Mouse (Mus musculus) stomach, postnatal 0 days (tissue): ENCODE results near the gene Slc28a2. TPM values are rescaled to one million over a fixed set of nuclear protein-coding genes. Genes with fewer than 3 reads are reported as not detected.
A peak's percentile ranks its signal among the peaks of the same experiment; 100 is the strongest.
"Not testable (repeated sequence)": the region's sequence is repeated elsewhere in the genome, so short reads cannot be mapped to it uniquely, and the experiment has no call there.

Source experiments
- ATAC-seq: fragments of 200-750 bp; cut with Nextera tagmentation; 2 replicates; pipeline ENCODE4 v1.8.0; 2017; ENCODE audit not compliant: low FRiP score, low TSS enrichment
- DNase-seq: peaks from one replicate; pipeline ENCODE4 v3.0.0-alpha.2; 2016; ENCODE audit warnings: low spot score
- H3K27ac ChIP-seq: fragments of 300-500 bp; sonication (generic); replicated peaks from 2 replicates; pipeline ENCODE4 v1.5.1; 2014; ENCODE audit warnings: mild to moderate bottlenecking, control low read depth
- H3K27me3 ChIP-seq: fragments of 300-500 bp; sonication (generic); 2 replicates; pipeline ENCODE4 v1.6.1; 2014; ENCODE audit warnings: low read length; ENCODE audit not compliant: control insufficient read depth, insufficient read depth
- H3K36me3 ChIP-seq: fragments of 300-500 bp; sonication (generic); 2 replicates; pipeline ENCODE4 v1.6.1; 2014; ENCODE audit warnings: low read length, mixed read lengths; ENCODE audit not compliant: control insufficient read depth, insufficient read depth
- H3K4me1 ChIP-seq: fragments of 300-500 bp; sonication (generic); replicated peaks from 2 replicates; pipeline ENCODE4 v1.6.1; 2014; ENCODE audit warnings: antibody characterized with exemption; ENCODE audit not compliant: control insufficient read depth, insufficient read depth
- H3K4me2 ChIP-seq: fragments of 300-500 bp; sonication (generic); replicated peaks from 2 replicates; pipeline ENCODE4 v1.6.1; 2014; ENCODE audit warnings: low read depth, mild to moderate bottlenecking, control low read depth, moderate library complexity
- H3K4me3 ChIP-seq: fragments of 300-500 bp; sonication (generic); 2 replicates; pipeline ENCODE4 v1.5.1; 2014; ENCODE audit warnings: low read depth, low read length, control low read depth
- H3K9ac ChIP-seq: fragments of 300-500 bp; sonication (generic); 2 replicates; pipeline ENCODE4 v1.6.1; 2014; ENCODE audit warnings: mild to moderate bottlenecking, low read length, control low read depth, mixed read lengths
- H3K9me3 ChIP-seq: fragments of 300-500 bp; sonication (generic); 2 replicates; pipeline ENCODE4 v1.6.1; 2016; ENCODE audit warnings: low read length; ENCODE audit not compliant: control insufficient read depth
- CTCF ChIP-seq: IDR thresholded peaks from 2 replicates; pipeline ENCODE4 v1.5.1; 2016; ENCODE audit warnings: antibody characterized with exemption, low read depth, mild to moderate bottlenecking, moderate library complexity
- EP300 ChIP-seq: optimal IDR thresholded peaks from 2 replicates; pipeline ENCODE3; 2016; ENCODE audit warnings: antibody characterized with exemption
- WGBS: fragments of 180-500 bp; shearing (Covaris S2); extraction: QIAGEN DNeasy Blood & Tissue Kit; methylation state at CpG from one replicate; pipeline ENCODE4 v1.1.7; 2014; 5-methylcytosine and 5-hydroxymethylcytosine counted together
- polyA plus RNA-seq: library from polyadenylated mRNA; unstranded; fragments of >200 nt; fragmentation: Nextera tagmentation; extraction: Ambion mirVana; gene quantifications from 2 replicates; pipeline ENCODE4 v1.2.1, GENCODE M21; 2015

Gene Slc28a2
- polyA plus RNA-seq = 10.6 and 12.9 TPM in 2 replicates

DNA sequence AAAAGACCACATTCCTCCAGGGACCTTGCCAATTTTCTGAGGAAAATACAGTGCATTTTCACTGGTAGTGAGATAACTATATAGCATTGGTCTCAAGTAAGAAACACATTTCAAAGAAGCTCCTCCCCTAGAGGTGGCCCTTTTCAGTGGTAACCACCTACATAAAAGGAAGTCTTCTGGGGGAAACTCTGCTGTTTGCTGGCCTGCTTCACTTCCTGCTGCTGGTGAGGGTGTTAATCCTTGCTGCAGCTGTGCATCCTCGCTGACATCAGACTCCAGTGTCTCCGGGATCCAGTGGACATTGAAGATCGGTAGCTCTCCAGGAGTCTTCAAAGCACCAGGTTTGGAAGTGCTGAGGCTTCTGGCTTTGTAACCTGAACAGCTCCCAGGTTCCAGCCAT lies at the start of gene Slc28a2:
Slc28a2 (plus strand) TSS at position 278 of the 400 bp plus-strand sequence.
- H3K36me3 ChIP-seq, H3K4me2 ChIP-seq, H3K4me1 ChIP-seq, H3K27me3 ChIP-seq, DNase-seq, H3K4me3 ChIP-seq, ATAC-seq, H3K9ac ChIP-seq, H3K9me3 ChIP-seq, H3K27ac ChIP-seq: not testable (repeated sequence)
- 44% methylated on average over 3 of the region's 3 CpGs for WGBS

DNA sequence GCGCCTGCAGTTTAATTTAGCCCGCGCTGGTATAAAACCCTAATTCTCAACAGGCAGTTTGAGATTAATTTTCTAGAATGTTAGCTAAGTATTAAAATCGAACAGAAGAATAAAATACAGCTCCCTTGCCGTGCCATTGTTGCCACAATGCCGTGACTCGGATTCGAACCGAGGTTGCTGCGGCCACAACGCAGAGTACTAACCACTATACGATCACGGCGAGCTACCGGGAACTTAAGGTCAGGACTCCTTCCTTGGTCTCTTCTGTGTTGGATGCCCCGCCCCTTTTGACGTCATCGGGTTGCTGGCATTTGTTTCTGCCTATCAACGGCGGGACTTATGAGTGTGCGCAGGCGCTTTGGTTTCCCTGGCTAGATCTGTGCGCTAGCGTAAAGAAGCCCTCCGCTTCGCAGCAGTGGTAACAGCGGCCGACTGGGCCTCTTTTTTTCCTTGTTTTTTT lies 49.0 kb upstream of the Slc28a2 start:
- TF ChIP-seq EP300 (no peak), CTCF (no peak)
- no peaks in the 10 kb centered on the region for H3K4me1 ChIP-seq
- H3K36me3 ChIP-seq = no peaks in the 10 kb centered on the region
- H3K9ac ChIP-seq = peak overlapping the region; percentile 63
- H3K4me2 ChIP-seq = peak overlapping the region; percentile 49
- no peaks in the 10 kb centered on the region for H3K9me3 ChIP-seq
- ATAC-seq (peak; percentile 90), DNase-seq (peak; percentile 95)
- H3K27ac ChIP-seq = peak overlapping the region; percentile 88
- under 1% methylated on average over 28 of the region's 28 CpGs for WGBS
- peak overlapping the region; percentile 58 for H3K4me3 ChIP-seq
- H3K27me3 ChIP-seq = no peaks in the 10 kb centered on the region

DNA sequence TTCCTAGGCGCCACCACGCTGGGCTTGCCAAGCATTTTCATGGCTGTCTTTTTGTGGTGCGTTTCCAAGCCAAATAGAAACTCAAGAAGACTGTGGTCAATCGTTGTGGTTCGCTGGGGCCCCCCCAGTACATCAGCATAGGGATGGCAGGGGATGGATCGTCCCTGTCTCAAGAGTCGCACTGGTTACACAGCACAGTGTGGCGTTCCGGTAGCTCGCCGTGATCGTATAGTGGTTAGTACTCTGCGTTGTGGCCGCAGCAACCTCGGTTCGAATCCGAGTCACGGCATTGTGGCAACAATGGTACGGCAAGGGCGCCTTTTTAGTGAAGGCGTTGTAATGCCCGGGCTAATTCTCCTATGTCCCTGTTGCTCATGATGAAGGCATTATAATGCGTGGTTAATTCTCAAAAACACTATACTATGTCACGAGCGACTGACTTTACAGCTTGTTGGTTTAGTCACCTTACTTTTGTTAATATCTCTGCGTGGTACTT lies 48.5 kb upstream of the Slc28a2 start:
- ATAC-seq (peak; percentile 80), DNase-seq (peak; percentile 72)
- H3K9me3 ChIP-seq = no peaks in the 10 kb centered on the region
- H3K27ac ChIP-seq = peak overlapping the region; percentile 88
- TF ChIP-seq EP300 (no peak), CTCF (no peak)
- H3K9ac ChIP-seq = peak overlapping the region; percentile 63
- no peaks in the 10 kb centered on the region for H3K27me3 ChIP-seq
- peak overlapping the region; percentile 43 for H3K4me2 ChIP-seq
- H3K4me3 ChIP-seq = peak overlapping the region; percentile 58
- H3K4me1 ChIP-seq = no peaks in the 10 kb centered on the region
- 0% methylated on average over 26 of the region's 26 CpGs for WGBS
- H3K36me3 ChIP-seq = no peaks in the 10 kb centered on the region

DNA sequence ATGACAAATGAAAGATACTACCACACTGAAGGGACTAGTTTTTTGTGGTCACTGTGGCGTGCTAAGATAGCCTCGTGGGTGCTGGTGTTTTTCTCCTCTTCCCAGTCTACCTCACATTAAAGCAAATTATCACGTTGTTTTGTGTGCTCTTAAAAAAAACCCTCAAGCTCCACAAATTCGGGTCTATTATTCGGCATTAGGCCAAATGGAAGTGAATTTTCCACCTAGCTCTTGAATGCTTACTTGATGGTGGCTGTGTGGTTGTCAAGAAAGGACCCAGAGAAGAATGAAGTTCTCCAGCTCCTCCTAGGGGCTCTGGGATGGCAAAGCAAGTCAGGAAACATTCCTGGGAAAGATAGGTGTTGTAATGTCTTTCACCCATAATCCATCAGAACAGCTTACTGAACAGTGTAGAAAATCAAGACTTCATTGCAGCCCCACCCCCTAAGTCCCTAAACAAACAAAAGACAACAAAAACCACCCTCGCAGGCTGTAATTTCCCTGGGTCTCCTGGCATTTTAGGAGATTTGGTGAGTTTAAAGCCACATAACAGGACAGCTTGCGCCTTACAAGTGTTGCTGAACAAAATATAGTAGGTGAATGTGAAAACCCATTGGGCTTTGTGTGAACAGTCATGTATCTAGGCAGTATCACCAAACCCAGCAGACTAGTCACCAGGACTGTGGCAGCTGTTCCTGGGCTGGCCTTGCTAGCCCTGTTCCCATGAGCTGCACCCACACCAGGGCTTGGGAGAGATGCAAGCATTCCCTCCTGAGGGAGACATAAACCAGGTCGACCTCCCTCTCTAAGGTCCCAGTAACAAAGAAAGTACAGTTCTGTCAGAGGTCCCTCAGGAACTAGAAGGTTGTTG lies 47.6 kb upstream of the Slc28a2 start:
- Histone ChIP-seq H3K4me1 (no peaks in the 10 kb centered on the region), H3K9ac (0 out of 2 replicates have a peak overlapping the region, but pooled peaks have one; percentile 13), H3K9me3 (no peaks in the 10 kb centered on the region), H3K27me3 (no peaks in the 10 kb centered on the region), H3K4me3 (peak overlapping the region; percentile 58), H3K36me3 (no peaks in the 10 kb centered on the region), H3K4me2 (peak overlapping the region; percentile 43), H3K27ac (peak overlapping the region; percentile 88; the same call in 1 of the 2 replicates)
- DNase-seq (no peak), ATAC-seq (no peak)
- peak; percentile 79 for TF ChIP-seq CTCF
- no peak for TF ChIP-seq EP300
- 19% methylated on average over 8 of the region's 8 CpGs for whole genome bisulfite sequencing

DNA sequence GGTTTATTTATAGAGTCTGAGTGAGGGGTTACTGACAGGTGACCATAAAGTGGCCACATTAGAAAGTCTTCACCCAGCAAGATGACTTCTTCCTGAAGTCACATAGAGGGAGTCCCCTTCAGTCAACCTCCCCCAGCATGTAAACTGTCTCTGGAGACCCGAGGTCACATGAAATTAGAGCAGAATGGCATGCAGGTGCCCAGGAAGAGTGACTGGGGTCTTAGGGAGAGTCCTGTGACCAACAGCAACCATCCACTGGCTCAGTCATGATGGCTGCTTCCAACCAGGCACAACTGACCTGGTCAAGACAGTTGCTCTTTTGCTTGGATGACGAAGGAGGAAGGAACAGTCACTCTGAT lies 47.0 kb upstream of the Slc28a2 start:
- Histone ChIP-seq H3K9me3 (no peaks in the 10 kb centered on the region), H3K4me3 (no peak overlapping the region), H3K27me3 (no peaks in the 10 kb centered on the region), H3K27ac (no peak overlapping the region), H3K9ac (no peak overlapping the region), H3K4me2 (no peak overlapping the region), H3K36me3 (no peaks in the 10 kb centered on the region), H3K4me1 (no peaks in the 10 kb centered on the region)
- no peak for TF ChIP-seq EP300
- no peak for TF ChIP-seq CTCF
- DNase-seq = no peak
- WGBS = 38% methylated on average over 2 of the region's 2 CpGs
- no peak for ATAC-seq

DNA sequence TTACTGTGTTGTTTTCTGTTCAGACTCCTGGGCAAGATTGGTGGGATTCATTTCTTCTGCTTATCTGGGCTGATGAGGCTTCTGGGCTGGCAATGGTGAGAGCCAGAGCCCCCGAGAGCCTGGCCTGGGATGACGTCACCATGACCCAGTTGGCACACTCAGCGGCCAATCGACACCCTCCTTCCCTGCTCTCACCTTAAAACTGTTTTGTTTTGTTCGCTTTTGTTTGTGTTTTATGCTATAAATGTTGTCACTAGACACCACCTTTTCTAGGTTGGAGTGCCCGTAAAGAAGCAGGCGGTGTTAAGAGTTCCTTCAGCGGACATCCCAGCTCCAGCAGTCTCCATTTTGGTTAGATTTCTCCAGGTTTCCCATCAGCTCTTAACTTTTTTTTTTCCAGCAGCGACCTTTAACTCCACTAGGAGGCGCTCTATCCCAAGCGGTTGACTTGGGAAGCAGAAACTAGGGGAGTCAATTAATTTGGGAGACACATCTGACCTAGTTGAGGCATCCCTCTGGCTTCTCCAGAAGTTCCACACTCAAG lies 45.4 kb upstream of the Slc28a2 start:
- no peaks in the 10 kb centered on the region for H3K4me1 ChIP-seq
- WGBS = 10% methylated on average over 11 of the region's 11 CpGs
- no peak for TF ChIP-seq EP300
- TF ChIP-seq CTCF = peak; percentile 89
- no peaks in the 10 kb centered on the region for H3K36me3 ChIP-seq
- H3K9ac ChIP-seq = 0 out of 2 replicates have a peak overlapping the region, but pooled peaks have one; percentile 8
- H3K27me3 ChIP-seq = no peaks in the 10 kb centered on the region
- H3K4me3 ChIP-seq = peak overlapping the region; percentile 27
- H3K4me2 ChIP-seq = peak overlapping the region; percentile 46
- no peaks in the 10 kb centered on the region for H3K9me3 ChIP-seq
- ATAC-seq = no peak
- peak; percentile 53 for DNase-seq
- H3K27ac ChIP-seq = no peak overlapping the region
